In genomic region chr2:91441715-91442114, GRCm38 (mm10) we compare ENCODE assay signal across 13 mouse cellular contexts.
"Had no signal": no experiment of that assay in that cellular context is flagged by ENCODE, and none has a peak within 500 bp of the region (broad histone marks: within the 10 kb centered on the region; RNA-seq: fewer than 3 reads in every experiment).

No protein-coding gene starts in this region.

- H3K9ac ChIP-seq: limb, embryonic 13.5 days; liver, embryonic 14.5 days; midbrain, embryonic 15.5 days; neural tube, embryonic 12.5 days had no signal

- ATAC-seq: midbrain, embryonic 15.5 days had no signal

- H3K9me3 ChIP-seq: limb, embryonic 13.5 days; megakaryocyte, embryonic 14.5 days; midbrain, embryonic 15.5 days; neural tube, embryonic 12.5 days had no signal

- H3K4me2 ChIP-seq: limb, embryonic 13.5 days; midbrain, embryonic 11.5 days; midbrain, embryonic 15.5 days; neural tube, embryonic 12.5 days had no signal

- H3K36me3 ChIP-seq: limb, embryonic 13.5 days; midbrain, embryonic 15.5 days; neural tube, embryonic 12.5 days had no signal

- H3K4me3 ChIP-seq: layer of hippocampus, adult 2 months; limb, embryonic 13.5 days; megakaryocyte, embryonic 14.5 days; midbrain, embryonic 15.5 days; neural tube, embryonic 12.5 days had no signal

- H3K27ac ChIP-seq: layer of hippocampus, adult 2 months; limb, embryonic 13.5 days; liver, embryonic 14.5 days; midbrain, embryonic 15.5 days; neural tube, embryonic 12.5 days had no signal

- DNase-seq: kidney, adult 18-20 months; kidney, postnatal 10 days; kidney, postnatal 4 days; left cerebral cortex, postnatal 4 days; thymus, adult 18-20 months; thymus, postnatal 14 days had no signal

- H3K27me3 ChIP-seq: limb, embryonic 13.5 days; midbrain, embryonic 15.5 days; neural tube, embryonic 12.5 days had no signal
